Mouse (Mus musculus): ENCODE data around the gene Rftn2. TPM values are rescaled to one million over a fixed set of nuclear protein-coding genes. Genes with fewer than 3 reads are reported as not detected.

Rftn2 gene
- polyA plus RNA-seq, 1 experiment from 2014 or later, result 7.0 TPM

GRCm38 (mm10) chr1:55225398-55225797 is 1.2 kb downstream of the Rftn2 start:
- Histone ChIP-seq H3K4me1 (replicated peaks; ENCODE audit: insufficient read depth, low read length) (no peaks in the 10 kb centered on the region), H3K4me2 (ENCODE audit: low read length) (peak overlapping the region; percentile 53), H3K27me3 (ENCODE audit: insufficient read depth, low read length) (no peaks in the 10 kb centered on the region), H3K27ac (no peak overlapping the region), H3K4me3 (replicated peaks; ENCODE audit: low read depth, low read length) (peak overlapping the region; percentile 49), H3K9me3 (replicated peaks; ENCODE audit: low read length) (no peaks in the 10 kb centered on the region), H3K9ac (ENCODE audit: low read depth, low read length) (peak overlapping the region; percentile 40; the same call in 1 of the 2 replicates), H3K36me3 (ENCODE audit: insufficient read depth, low read length) (no peaks in the 10 kb centered on the region)
- TF ChIP-seq CTCF (IDR thresholded peaks at IDR 0.05; ENCODE audit: low read depth), result no peak
- ATAC-seq (replicated peaks; ENCODE audit: low FRiP score, low read depth) (no peak), DNase-seq (ENCODE audit: low spot score) (no peak)
- WGBS, result 40% methylated on average over 3 of the region's 3 CpGs

- H3K4me1 ChIP-seq (replicated peaks; ENCODE audit: insufficient read depth, low read length), result no peaks in the 10 kb centered on the region
- H3K36me3 ChIP-seq (ENCODE audit: insufficient read depth, low read length), result no peaks in the 10 kb centered on the region
- H3K27me3 ChIP-seq (ENCODE audit: insufficient read depth, low read length), result no peaks in the 10 kb centered on the region
- H3K4me2 ChIP-seq (ENCODE audit: low read length), result no peak overlapping the region
- no peak for TF ChIP-seq CTCF (IDR thresholded peaks at IDR 0.05; ENCODE audit: low read depth)
- 69% methylated on average over 11 of the region's 11 CpGs for WGBS
- H3K9ac ChIP-seq (ENCODE audit: low read depth, low read length), result no peak overlapping the region
- H3K9me3 ChIP-seq (replicated peaks; ENCODE audit: low read length), result no peaks in the 10 kb centered on the region
- ATAC-seq (replicated peaks; ENCODE audit: low FRiP score, low read depth), result no peak
- H3K27ac ChIP-seq, result no peak overlapping the region
- DNase-seq (ENCODE audit: low spot score), result no peak
- no peak overlapping the region for H3K4me3 ChIP-seq (replicated peaks; ENCODE audit: low read depth, low read length)
Measured at GRCm38 (mm10) chr1:55224111-55224510, 2.5 kb downstream of the Rftn2 start.

GRCm38 (mm10) chr1:55223026-55223425 is 3.6 kb downstream of the Rftn2 start:
- no peak overlapping the region for H3K4me3 ChIP-seq (replicated peaks; ENCODE audit: low read depth, low read length)
- WGBS, result 86% methylated on average over 7 of the region's 7 CpGs
- no peak for DNase-seq (ENCODE audit: low spot score)
- H3K4me2 ChIP-seq (ENCODE audit: low read length), result no peak overlapping the region
- ATAC-seq (replicated peaks; ENCODE audit: low FRiP score, low read depth), result no peak
- H3K4me1 ChIP-seq (replicated peaks; ENCODE audit: insufficient read depth, low read length), result no peaks in the 10 kb centered on the region
- no peak overlapping the region for H3K9ac ChIP-seq (ENCODE audit: low read depth, low read length)
- H3K9me3 ChIP-seq (replicated peaks; ENCODE audit: low read length), result no peaks in the 10 kb centered on the region
- TF ChIP-seq CTCF (IDR thresholded peaks at IDR 0.05; ENCODE audit: low read depth), result no peak
- no peak overlapping the region for H3K27ac ChIP-seq
- no peaks in the 10 kb centered on the region for H3K36me3 ChIP-seq (ENCODE audit: insufficient read depth, low read length)
- no peaks in the 10 kb centered on the region for H3K27me3 ChIP-seq (ENCODE audit: insufficient read depth, low read length)

- Histone ChIP-seq H3K9me3 (replicated peaks; ENCODE audit: low read length) (no peaks in the 10 kb centered on the region), H3K27me3 (ENCODE audit: insufficient read depth, low read length) (no peaks in the 10 kb centered on the region), H3K27ac (no peak overlapping the region), H3K36me3 (ENCODE audit: insufficient read depth, low read length) (no peaks in the 10 kb centered on the region), H3K4me2 (ENCODE audit: low read length) (no peak overlapping the region), H3K4me1 (replicated peaks; ENCODE audit: insufficient read depth, low read length) (no peaks in the 10 kb centered on the region), H3K9ac (ENCODE audit: low read depth, low read length) (no peak overlapping the region), H3K4me3 (replicated peaks; ENCODE audit: low read depth, low read length) (no peak overlapping the region)
- WGBS, result 80% methylated on average over 4 of the region's 4 CpGs
- ATAC-seq (replicated peaks; ENCODE audit: low FRiP score, low read depth) (no peak), DNase-seq (ENCODE audit: low spot score) (peak; percentile 28)
- no peak for TF ChIP-seq CTCF (IDR thresholded peaks at IDR 0.05; ENCODE audit: low read depth)
Measured at GRCm38 (mm10) chr1:55221352-55221751, 5.2 kb downstream of the Rftn2 start.

GRCm38 (mm10) chr1:55217191-55217590 is 9.4 kb downstream of the Rftn2 start:
- ATAC-seq (replicated peaks; ENCODE audit: low FRiP score, low read depth) (no peak), DNase-seq (ENCODE audit: low spot score) (peak; percentile 49)
- Histone ChIP-seq H3K9ac (ENCODE audit: low read depth, low read length) (no peak overlapping the region), H3K27me3 (ENCODE audit: insufficient read depth, low read length) (no peaks in the 10 kb centered on the region), H3K9me3 (replicated peaks; ENCODE audit: low read length) (no peaks in the 10 kb centered on the region), H3K4me2 (ENCODE audit: low read length) (no peak overlapping the region), H3K4me3 (replicated peaks; ENCODE audit: low read depth, low read length) (no peak overlapping the region), H3K27ac (no peak overlapping the region), H3K4me1 (replicated peaks; ENCODE audit: insufficient read depth, low read length) (no peaks in the 10 kb centered on the region), H3K36me3 (ENCODE audit: insufficient read depth, low read length) (no peaks in the 10 kb centered on the region)
- WGBS, result 25% methylated on average over 2 of the region's 2 CpGs
- no peak for TF ChIP-seq CTCF (IDR thresholded peaks at IDR 0.05; ENCODE audit: low read depth)

DNA sequence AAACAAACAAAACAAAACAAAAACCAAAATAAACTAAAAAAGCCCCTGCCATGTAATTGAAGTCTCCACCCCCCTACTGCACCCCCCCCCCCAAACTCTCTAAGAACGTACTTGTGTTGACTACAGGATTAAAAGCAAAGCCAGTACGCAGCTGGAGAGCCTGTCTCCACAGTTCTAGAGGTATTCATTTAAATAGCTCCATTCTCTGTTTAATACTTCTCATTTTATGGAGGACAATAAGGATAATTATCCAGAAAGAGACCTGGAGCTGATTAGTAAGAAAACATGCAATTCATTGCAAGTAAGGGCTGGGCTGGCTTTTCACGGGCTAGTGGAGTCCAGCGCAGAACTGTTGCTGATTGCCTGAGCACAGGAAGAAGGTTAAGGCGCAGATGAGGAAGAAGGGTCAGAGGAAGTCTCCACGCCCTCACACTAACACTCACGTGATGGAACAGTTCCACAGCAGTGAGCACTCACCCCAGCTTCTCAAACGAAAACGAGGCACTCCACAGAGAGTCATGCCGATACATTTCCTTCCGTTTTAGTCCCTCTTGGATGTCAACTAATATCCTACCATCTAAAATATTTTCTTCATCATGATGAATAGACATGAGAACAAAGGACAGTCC is 11.3 kb downstream of the Rftn2 start:
- 0 out of 2 replicates have a peak, but pooled peaks cover 4% of the 10 kb centered on the region for H3K4me1 ChIP-seq (replicated peaks; ENCODE audit: insufficient read depth, low read length)
- no peaks in the 10 kb centered on the region for H3K36me3 ChIP-seq (ENCODE audit: insufficient read depth, low read length)
- no peak overlapping the region for H3K4me3 ChIP-seq (replicated peaks; ENCODE audit: low read depth, low read length)
- H3K9ac ChIP-seq (ENCODE audit: low read depth, low read length), result no peak overlapping the region
- H3K27ac ChIP-seq, result no peak overlapping the region
- DNase-seq (ENCODE audit: low spot score) (peak; percentile 58), ATAC-seq (replicated peaks; ENCODE audit: low FRiP score, low read depth) (peak; percentile 59; the same call in 1 of the 2 replicates)
- TF ChIP-seq CTCF (IDR thresholded peaks at IDR 0.05; ENCODE audit: low read depth), result no peak
- WGBS, result 44% methylated on average over 11 of the region's 11 CpGs
- H3K9me3 ChIP-seq (replicated peaks; ENCODE audit: low read length), result no peaks in the 10 kb centered on the region
- no peaks in the 10 kb centered on the region for H3K27me3 ChIP-seq (ENCODE audit: insufficient read depth, low read length)
- no peak overlapping the region for H3K4me2 ChIP-seq (ENCODE audit: low read length)

- no peak for ATAC-seq (replicated peaks; ENCODE audit: low FRiP score, low read depth)
Measured at GRCm38 (mm10) chr1:55213936-55214335, 12.6 kb downstream of the Rftn2 start.

More at GRCm38 (mm10) chr1:55213936-55214335, 12.6 kb downstream of the Rftn2 start:
- Histone ChIP-seq H3K27ac (no peak overlapping the region), H3K4me1 (replicated peaks; ENCODE audit: insufficient read depth, low read length) (peaks cover 5% of the 10 kb centered on the region; the same call in 1 of the 2 replicates), H3K9ac (ENCODE audit: low read depth, low read length) (no peak overlapping the region), H3K9me3 (replicated peaks; ENCODE audit: low read length) (no peaks in the 10 kb centered on the region), H3K27me3 (ENCODE audit: insufficient read depth, low read length) (no peaks in the 10 kb centered on the region), H3K4me2 (ENCODE audit: low read length) (no peak overlapping the region), H3K36me3 (ENCODE audit: insufficient read depth, low read length) (no peaks in the 10 kb centered on the region), H3K4me3 (replicated peaks; ENCODE audit: low read depth, low read length) (no peak overlapping the region)
- WGBS, result 83% methylated on average over 6 of the region's 6 CpGs
- no peak for TF ChIP-seq CTCF (IDR thresholded peaks at IDR 0.05; ENCODE audit: low read depth)
- DNase-seq (ENCODE audit: low spot score), result no peak

Data from kidney, postnatal 0 days (tissue).